Mouse (Mus musculus) forebrain, postnatal 0 days (tissue): ENCODE results near the gene Prph. TPM values are rescaled to one million over a fixed set of nuclear protein-coding genes. Genes with fewer than 3 reads are reported as not detected.

ENCODE experiments used
- ATAC-seq: fragments of 200-750 bp; cut with Nextera tagmentation; 2 replicates; pipeline ENCODE4 v1.8.0; 2017; ENCODE audit warnings: mild to moderate bottlenecking, moderate library complexity
- DNase-seq: peaks from one replicate; pipeline ENCODE4 v3.0.0-alpha.2; 2015
- H3K27ac ChIP-seq: fragments of 300-500 bp; sonication (generic); 2 replicates; pipeline ENCODE4 v1.5.1; 2014; ENCODE audit warnings: low read depth, mild to moderate bottlenecking, antibody characterized with exemption, low read length, moderate library complexity, mixed read lengths
- H3K27me3 ChIP-seq: fragments of 300-500 bp; sonication (generic); 2 replicates; pipeline ENCODE4 v1.6.1; 2014; ENCODE audit warnings: mild to moderate bottlenecking, low read length, mixed read lengths; ENCODE audit not compliant: insufficient read depth
- H3K36me3 ChIP-seq: fragments of 300-500 bp; sonication (generic); 2 replicates; pipeline ENCODE4 v1.6.1; 2014; ENCODE audit warnings: mild to moderate bottlenecking, moderate library complexity; ENCODE audit not compliant: insufficient read depth
- H3K4me1 ChIP-seq: fragments of 300-500 bp; sonication (generic); 2 replicates; pipeline ENCODE4 v1.6.1; 2014; ENCODE audit warnings: antibody characterized with exemption; ENCODE audit not compliant: insufficient read depth
- H3K4me2 ChIP-seq: fragments of 300-500 bp; sonication (generic); 2 replicates; pipeline ENCODE4 v1.6.1; 2014; ENCODE audit warnings: low read depth, mild to moderate bottlenecking, moderate library complexity
- H3K4me3 ChIP-seq: fragments of 300-500 bp; sonication (generic); 2 replicates; pipeline ENCODE4 v1.5.1; 2014; ENCODE audit warnings: low read depth, low read length, mixed read lengths
- H3K9ac ChIP-seq: fragments of 300-500 bp; sonication (generic); 2 replicates; pipeline ENCODE4 v1.6.1; 2014; ENCODE audit warnings: mild to moderate bottlenecking
- H3K9me3 ChIP-seq: fragments of 300-500 bp; sonication (generic); 2 replicates; pipeline ENCODE4 v1.6.1; 2016; ENCODE audit warnings: low read length
- CTCF ChIP-seq: sonication (generic); IDR thresholded peaks from 2 replicates; pipeline ENCODE4 v1.5.1; 2016; ENCODE audit warnings: antibody characterized with exemption, control low read depth, low read depth
- WGBS: fragments of 180-500 bp; shearing (Covaris S2); extraction: QIAGEN DNeasy Blood & Tissue Kit; methylation state at CpG from one replicate; pipeline ENCODE4 v1.1.7; 2014; 5-methylcytosine and 5-hydroxymethylcytosine counted together
- polyA plus RNA-seq: library from polyadenylated mRNA; unstranded; fragments of >200 nt; fragmentation: Nextera tagmentation; extraction: Ambion mirVana; gene quantifications from 2 replicates; pipeline ENCODE4 v1.2.1, GENCODE M21; 2015
- total RNA-seq: library from RNA; depleted of rRNA; stranded (reverse); fragments of >200 nt; gene quantifications from 2 replicates; pipeline ENCODE4 v1.2.3, GENCODE M21; 2014; rRNA removed

Gene Prph
- total RNA-seq (1.7 and 2.3 TPM in 2 replicates), polyA plus RNA-seq (2.3 and 2.4 TPM in 2 replicates)

GRCm38 (mm10) chr15:99055040-99055439 lies at the start of gene Prph:
Prph (plus strand) TSS chr15:99055174.
- Histone ChIP-seq H3K4me1 (0 out of 2 replicates have a peak, but pooled peaks cover 4% of the 10 kb centered on the region), H3K4me2 (peak within 1 kb of the TSS; percentile 69)
- DNase-seq, result no peak

GRCm38 (mm10) chr15:99008801-99009241 lies 46.2 kb upstream of the Prph start:
- ATAC-seq, result no peak
- Histone ChIP-seq H3K9ac (no peak overlapping the region), H3K4me3 (no peak overlapping the region), H3K36me3 (no peaks in the 10 kb centered on the region), H3K9me3 (no peaks in the 10 kb centered on the region), H3K27ac (no peak overlapping the region), H3K4me2 (no peak overlapping the region), H3K4me1 (no peaks in the 10 kb centered on the region), H3K27me3 (no peaks in the 10 kb centered on the region)
- 78% methylated on average over 6 of the region's 6 CpGs for WGBS
- TF ChIP-seq CTCF, result no peak
- DNase-seq, result no peak

More at GRCm38 (mm10) chr15:99055040-99055439, at the start of gene Prph:
- Histone ChIP-seq H3K36me3 (no peaks in the 10 kb centered on the region), H3K9me3 (no peaks in the 10 kb centered on the region), H3K4me3 (peak within 1 kb of the TSS; percentile 38), H3K9ac (peak within 1 kb of the TSS; percentile 33), H3K27me3 (peaks cover 38% of the 10 kb centered on the region), H3K27ac (no peak within 1 kb of the TSS)
- ATAC-seq, result no peak
- TF ChIP-seq CTCF, result no peak
- under 1% methylated on average over 28 of the region's 30 CpGs for WGBS

- ATAC-seq, result no peak
- Histone ChIP-seq H3K9me3 (no peaks in the 10 kb centered on the region), H3K4me2 (no peak overlapping the region), H3K9ac (no peak overlapping the region), H3K27me3 (no peaks in the 10 kb centered on the region), H3K36me3 (no peaks in the 10 kb centered on the region), H3K4me1 (no peaks in the 10 kb centered on the region), H3K4me3 (no peak overlapping the region), H3K27ac (no peak overlapping the region)
- no peak for DNase-seq
- TF ChIP-seq CTCF, result no peak
- 80% methylated on average over 2 of the region's 2 CpGs for WGBS
These were observed 44.1 kb upstream of the Prph start for GRCm38 (mm10) chr15:99010896-99011295.

GRCm38 (mm10) chr15:99011946-99012345 lies 43.0 kb upstream of the Prph start:
- 84% methylated on average over 3 of the region's 3 CpGs for WGBS
- ATAC-seq, result no peak
- no peak for TF ChIP-seq CTCF

GRCm38 (mm10) chr15:99014496-99015030 lies 40.4 kb upstream of the Prph start:
- no peak overlapping the region for H3K4me3 ChIP-seq
- H3K4me2 ChIP-seq, result no peak overlapping the region
- DNase-seq (no peak), ATAC-seq (no peak)
- WGBS, result 67% methylated on average over 9 of the region's 9 CpGs
- H3K9me3 ChIP-seq, result no peaks in the 10 kb centered on the region
- H3K4me1 ChIP-seq, result no peaks in the 10 kb centered on the region; the same call in 1 of the 2 replicates
- no peaks in the 10 kb centered on the region for H3K36me3 ChIP-seq
- H3K27me3 ChIP-seq, result no peaks in the 10 kb centered on the region
- no peak overlapping the region for H3K9ac ChIP-seq
- TF ChIP-seq CTCF, result no peak
- no peak overlapping the region for H3K27ac ChIP-seq

More at GRCm38 (mm10) chr15:99011946-99012345, 43.0 kb upstream of the Prph start:
- Histone ChIP-seq H3K27me3 (no peaks in the 10 kb centered on the region), H3K4me3 (no peak overlapping the region), H3K27ac (no peak overlapping the region), H3K9ac (no peak overlapping the region), H3K9me3 (no peaks in the 10 kb centered on the region), H3K4me1 (no peaks in the 10 kb centered on the region), H3K4me2 (no peak overlapping the region), H3K36me3 (no peaks in the 10 kb centered on the region)
- no peak for DNase-seq

- H3K27me3 ChIP-seq, result no peaks in the 10 kb centered on the region
- H3K4me1 ChIP-seq, result no peaks in the 10 kb centered on the region; the same call in 1 of the 2 replicates
- H3K9me3 ChIP-seq, result no peaks in the 10 kb centered on the region
- no peak overlapping the region for H3K4me3 ChIP-seq
- no peak for TF ChIP-seq CTCF
- ATAC-seq (no peak), DNase-seq (no peak)
- H3K9ac ChIP-seq, result no peak overlapping the region
- no peak overlapping the region for H3K4me2 ChIP-seq
- WGBS, result 86% methylated on average over 8 of the region's 8 CpGs
- no peaks in the 10 kb centered on the region for H3K36me3 ChIP-seq
- H3K27ac ChIP-seq, result no peak overlapping the region
These were observed 37.6 kb upstream of the Prph start for GRCm38 (mm10) chr15:99017355-99017761.

GRCm38 (mm10) chr15:99017986-99018385 lies 37.0 kb upstream of the Prph start:
- Histone ChIP-seq H3K27me3 (no peaks in the 10 kb centered on the region), H3K9ac (no peak overlapping the region), H3K9me3 (no peaks in the 10 kb centered on the region), H3K27ac (no peak overlapping the region; the same call in 1 of the 2 replicates), H3K4me2 (no peak overlapping the region), H3K4me3 (no peak overlapping the region), H3K36me3 (no peaks in the 10 kb centered on the region), H3K4me1 (no peaks in the 10 kb centered on the region; the same call in 1 of the 2 replicates)
- no peak for ATAC-seq
- DNase-seq, result no peak
- TF ChIP-seq CTCF, result no peak
- WGBS, result 27% methylated on average over 9 of the region's 9 CpGs
